Mouse (Mus musculus) adipocyte (in vitro differentiated cells): ENCODE measurements around the gene Myl4.
"Not testable (repeated sequence)": the region's sequence is repeated elsewhere in the genome, so short reads cannot be mapped to it uniquely, and the experiment has no call there.

Source experiments
- DNase-seq: peaks from one replicate; pipeline ENCODE4 v3.0.0-alpha.2; 2016; ENCODE audit warnings: low spot score

Gene Myl4

DNA sequence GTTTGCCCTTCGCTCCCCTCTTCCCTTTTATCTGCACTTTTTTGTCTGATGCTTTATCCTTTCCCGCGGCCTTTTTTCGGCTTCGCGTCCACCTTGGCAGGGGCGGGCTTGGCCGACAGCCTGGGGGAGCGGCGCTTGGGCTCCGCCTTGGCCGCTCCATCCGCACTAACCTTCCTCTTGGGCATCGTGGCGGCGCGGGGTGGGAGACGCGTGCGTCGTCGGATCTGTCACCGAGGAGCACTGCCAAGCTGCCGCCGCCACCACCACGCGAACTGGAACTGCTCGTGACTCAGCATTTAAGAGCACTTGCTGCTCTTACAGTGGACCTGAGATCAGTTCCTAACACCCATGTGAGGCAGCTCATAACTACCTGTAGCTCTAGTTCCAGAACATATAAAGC, 20.9 kb downstream of the Myl4 start:
- not testable (repeated sequence) for DNase-seq

DNA sequence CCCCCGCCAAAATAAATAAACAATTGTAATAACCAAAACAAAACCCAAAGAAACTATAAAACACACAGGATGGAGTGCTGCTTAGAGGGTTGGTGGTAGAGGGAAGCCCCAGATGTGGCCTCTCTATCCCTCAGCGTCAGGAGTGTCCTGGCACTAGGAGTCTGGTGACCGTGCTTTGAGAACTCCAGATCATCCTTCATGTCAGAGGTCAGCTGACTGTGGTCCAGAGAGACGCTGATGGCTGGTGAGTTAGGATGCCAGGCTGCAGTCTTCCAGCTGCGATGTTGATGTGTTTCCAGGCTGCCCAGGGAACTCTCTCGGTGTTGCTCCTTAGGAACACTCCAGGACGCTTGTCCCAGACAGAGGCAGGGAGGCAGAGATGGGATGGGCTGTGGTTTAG, 21.6 kb downstream of the Myl4 start:
- DNase-seq, result no peak

DNA sequence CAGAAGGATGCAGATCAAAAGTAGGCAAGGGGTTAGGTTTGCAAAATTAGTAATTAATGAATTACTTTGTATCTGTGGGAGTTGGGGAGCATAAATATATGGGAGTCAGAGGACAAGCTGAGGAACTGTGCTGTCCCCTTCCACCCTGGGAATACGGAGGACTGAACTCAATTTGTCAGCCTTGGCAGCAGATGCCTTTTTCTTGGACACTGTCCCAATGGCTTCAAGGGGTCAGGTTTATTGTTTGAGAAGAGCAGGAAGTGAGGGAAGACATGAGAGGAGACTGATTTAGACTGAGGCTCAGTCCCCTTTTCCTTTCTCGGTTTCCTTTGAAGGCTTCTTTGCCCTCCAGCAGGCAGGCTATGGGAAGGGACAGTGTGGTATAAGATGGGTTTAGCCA, 22.1 kb downstream of the Myl4 start:
- peak; percentile 59 for DNase-seq

DNA sequence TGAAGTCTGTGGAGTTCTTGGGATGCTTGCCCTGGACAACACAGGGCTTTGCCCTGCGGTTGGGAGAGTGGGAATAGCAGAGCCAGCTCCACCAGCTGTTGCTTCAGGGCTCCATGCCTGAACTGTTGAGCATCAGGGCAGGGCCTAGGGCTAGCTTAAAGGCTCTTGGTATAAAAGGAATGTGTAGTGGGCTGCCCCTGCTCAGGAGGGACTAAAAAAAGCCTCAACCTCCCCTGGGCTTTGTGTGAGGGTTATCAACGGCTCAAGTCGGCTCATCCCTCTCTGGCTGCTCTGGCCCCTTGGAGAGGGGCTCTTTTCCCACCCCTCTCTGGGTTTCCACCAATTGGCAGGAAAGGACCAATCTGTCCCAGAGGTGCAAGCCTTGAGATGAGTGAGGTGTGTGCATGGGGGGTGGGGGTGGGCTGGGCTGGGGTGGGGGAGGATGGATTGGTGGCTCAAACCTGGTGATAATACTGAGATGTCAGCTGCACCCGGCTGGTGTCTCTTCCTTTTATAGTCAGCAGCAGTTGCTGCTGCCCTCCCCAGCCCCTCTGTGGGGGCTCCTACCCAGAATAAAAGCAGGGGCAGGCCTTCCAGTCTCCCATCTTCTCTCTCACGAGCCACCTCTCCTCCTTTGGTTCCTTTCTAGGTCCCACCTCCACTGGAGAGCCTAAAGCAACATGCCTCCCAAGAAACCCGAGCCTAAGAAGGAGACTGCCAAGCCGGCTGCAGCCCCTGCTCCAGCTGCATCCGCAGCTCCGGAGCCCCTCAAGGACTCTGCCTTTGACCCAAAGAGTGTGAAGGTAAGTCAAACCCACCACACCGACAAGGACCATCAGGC, 26.5 kb downstream of the Myl4 start:
- no peak for DNase-seq

DNA sequence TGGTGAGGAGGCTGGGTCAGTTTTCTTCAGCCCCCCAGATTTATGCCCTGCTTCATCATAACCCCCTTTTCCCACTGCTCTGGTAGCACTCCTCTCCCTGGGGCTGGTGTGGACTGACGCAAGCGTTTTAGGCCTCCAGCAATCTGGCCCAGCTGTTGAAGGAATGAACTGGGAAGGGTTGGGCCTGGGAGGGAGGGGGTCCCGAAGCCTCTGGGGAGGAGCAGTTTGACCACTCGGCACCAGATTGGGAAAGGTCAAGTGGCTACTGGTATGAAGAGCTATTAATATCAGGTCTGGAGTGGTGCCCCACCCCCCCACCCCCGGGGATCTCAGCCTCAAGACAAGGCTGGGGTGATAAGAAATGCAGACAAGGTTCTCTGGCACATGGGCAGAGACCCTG, 27.6 kb downstream of the Myl4 start:
- DNase-seq, result no peak

DNA sequence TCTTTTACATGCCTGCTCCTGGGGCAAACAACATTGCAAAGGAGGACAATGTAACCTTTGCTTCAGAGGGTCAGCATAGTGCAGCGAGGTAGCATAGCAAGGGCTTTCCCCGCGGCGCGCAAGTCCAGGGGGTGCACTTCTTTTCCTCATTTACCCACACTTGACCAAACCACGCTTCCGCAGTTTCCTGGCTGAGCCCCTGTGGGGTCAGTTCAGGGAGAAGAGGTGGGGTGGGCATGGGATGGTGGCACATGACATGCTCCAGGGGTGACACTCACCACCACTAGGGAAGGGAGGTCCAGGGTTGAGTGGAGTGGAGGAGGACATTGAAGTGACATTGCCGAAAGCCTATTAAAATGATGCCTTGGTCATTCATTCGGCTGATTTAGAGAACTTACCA, 28.6 kb downstream of the Myl4 start:
- DNase-seq, result no peak

DNA sequence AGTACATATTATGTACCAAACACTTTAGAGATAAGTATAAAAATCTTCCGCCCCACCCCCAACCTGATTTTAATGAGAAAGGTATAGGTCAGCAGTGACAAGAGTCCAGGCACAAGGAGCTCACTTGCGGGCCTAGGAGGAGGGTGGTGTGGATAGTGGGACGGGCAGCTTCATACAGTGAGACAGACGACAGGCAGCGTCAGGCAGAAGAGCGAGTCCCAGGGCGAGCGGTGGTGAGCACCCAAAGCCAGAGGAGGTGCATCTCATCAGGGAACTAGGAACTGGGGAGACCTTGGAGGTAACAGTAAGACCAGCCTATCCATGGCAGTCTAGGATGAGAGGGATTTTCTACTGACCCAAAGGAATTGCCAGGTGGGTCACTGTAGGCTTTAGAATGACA, 29.1 kb downstream of the Myl4 start:
- no peak for DNase-seq

DNA sequence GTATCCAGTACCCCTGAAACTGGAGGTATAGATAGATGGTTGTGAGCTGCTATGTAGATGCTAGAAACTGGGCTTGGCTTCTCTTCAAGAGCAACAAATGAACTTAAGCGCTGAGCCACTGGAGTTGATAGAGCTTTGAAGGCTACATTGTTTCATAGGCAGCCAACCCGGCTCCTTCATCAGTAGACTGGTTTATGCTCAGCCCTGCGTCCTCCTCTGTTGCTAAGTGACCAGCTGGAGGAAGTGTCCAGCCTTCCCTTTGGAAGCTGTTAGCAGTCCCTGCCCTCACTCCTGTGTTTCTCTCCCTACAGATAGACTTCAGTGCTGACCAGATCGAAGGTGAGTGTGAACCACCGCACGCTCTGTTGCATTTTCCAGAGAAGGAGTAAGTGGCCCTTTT, 29.6 kb downstream of the Myl4 start:
- no peak for DNase-seq

DNA sequence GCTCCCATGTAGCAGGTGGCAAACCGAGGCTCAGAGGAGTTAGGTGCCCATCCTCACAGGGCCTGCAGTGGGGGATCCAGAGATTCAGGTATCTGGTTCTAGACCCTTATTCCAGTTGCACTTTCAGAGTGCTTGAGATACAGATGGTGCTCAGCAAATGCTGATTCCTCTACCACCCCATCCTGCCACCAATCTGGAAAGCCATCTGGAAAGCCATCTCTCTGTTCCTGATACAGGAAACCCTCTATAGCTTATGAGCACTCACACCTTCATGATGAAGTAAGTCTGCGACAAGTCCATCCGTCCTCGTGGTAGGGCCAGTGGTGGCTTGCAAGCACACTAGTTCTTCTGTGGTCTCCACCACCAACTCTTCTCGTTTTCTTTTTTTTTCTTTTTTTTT, 30.1 kb downstream of the Myl4 start:
- DNase-seq, result no peak

DNA sequence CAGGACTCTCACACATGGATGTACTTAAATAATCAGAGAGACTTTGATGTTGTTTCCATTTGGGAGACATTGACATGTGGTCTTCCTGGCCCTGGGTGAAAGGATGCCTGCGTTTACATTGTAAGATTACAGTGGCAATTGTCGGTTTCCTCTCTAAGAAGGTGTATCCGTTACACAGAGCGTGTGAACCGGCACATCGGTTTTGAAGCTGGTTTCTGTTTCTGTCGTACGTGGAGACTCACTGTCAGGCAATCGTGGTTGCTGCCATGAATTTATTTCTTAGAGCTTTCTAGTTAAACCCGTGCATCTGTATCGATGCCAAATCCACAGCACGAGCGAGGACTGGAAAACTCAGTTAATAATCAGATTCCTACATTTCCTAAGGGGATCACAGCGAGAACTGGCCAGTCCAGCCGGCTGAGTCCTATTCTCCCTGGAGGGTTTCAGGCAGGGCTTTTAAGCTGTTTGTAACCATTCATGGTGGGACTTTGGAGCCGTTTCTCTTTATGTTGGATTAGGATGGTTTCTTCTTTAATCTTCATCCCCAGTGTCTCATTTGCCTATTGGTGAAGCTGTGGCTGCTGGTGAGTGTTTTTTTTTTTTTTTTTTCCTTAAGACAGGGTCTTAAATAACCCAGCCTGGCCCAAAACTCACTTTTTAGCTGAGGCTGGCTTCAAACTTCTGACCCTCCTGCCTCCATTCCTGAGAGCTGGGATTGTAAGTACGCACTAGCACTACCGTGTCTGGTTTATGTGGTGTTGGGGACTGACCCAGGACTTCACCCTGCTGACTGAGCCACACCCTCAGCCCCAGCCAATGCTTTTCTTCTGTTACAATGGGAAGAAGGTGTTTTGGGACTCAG, 31.2 kb downstream of the Myl4 start:
- DNase-seq, result no peak

DNA sequence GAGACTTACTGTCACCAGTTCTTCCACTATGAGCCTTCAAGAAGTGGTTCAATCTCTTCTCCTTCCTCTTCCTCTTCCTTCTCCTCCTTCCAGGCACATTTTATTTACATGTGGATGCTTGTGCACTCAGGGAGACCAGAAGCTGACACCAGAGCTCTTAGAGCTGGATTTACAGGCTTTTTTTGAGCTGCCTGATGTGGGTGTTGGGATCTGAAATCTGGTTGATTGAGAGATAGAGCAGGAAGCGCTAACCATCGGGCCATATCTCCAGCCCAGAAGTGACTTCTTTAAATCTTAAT, 31.8 kb downstream of the Myl4 start:
- no peak for DNase-seq

DNA sequence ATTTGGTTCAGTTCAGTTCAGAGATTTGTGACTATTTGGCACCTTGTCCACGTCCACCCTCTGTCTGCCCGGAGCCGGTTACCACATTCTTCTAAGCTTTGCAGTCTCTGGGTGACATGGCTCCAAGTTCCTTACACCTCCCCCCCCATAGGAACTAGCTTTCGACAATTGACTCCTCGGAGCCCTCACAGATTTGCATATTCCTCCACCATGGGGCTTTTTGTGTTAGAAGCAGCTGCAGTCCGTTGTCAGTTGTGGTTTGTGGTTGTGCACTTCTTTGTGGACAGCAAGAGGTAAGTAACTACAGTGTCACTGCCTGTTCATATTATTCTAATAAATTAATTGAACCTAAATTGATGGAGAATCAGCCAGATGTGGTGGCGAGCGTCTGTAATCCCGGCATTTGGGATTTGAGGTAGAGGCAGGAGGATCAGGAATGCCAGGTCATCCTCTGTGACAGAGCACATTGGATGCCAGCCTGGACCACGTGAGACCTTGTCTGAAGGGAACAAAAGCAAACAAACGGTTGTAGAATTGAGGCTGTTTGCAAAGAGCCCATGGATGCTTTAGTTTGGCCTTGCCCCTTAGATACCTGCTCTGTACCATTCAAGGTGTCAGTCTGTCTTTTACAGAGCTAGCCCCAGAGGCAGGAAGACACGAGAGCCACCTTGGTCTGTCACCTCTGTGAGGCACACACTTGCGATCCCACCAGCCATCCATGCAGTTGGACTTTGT, 32.3 kb downstream of the Myl4 start:
- no peak for DNase-seq

DNA sequence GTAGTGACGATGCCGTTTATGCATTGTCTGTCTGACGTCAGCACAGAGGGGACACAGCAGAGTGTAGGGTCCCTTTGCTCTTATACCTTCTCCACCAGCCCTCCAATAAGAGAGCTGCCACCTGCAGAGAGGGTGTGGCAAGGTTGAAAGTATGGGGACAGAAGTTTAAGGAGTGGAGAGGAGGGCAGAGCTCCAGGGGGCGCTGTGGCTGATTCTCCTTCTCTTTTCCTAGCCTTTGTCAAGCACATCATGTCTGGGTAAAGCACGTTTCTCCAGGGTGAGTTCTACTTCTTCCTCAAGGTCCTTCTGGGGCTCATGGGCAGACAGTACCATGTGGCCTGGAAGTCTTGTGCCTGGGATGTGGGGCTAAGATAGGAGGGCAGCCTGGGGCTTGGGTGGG, 35.0 kb downstream of the Myl4 start:
- no peak for DNase-seq

DNA sequence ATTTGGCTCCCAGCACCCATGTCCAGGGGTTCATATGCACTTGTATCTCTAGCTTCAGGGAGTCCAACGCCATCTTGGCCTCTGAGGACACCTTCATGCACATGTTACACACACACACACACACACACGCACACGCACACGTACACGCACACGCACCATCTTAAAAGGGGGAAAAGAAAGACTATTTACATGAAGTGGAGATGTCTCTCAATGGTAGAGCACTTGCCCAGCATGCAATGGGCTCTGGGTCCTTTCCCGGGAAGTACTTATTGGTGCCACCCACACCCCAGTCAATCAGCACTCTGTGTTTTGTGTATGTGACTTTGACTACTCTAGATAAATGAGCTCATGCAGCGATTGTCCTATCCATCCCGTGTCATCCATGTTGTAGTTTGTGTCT, 37.4 kb downstream of the Myl4 start:
- DNase-seq, result no peak

DNA sequence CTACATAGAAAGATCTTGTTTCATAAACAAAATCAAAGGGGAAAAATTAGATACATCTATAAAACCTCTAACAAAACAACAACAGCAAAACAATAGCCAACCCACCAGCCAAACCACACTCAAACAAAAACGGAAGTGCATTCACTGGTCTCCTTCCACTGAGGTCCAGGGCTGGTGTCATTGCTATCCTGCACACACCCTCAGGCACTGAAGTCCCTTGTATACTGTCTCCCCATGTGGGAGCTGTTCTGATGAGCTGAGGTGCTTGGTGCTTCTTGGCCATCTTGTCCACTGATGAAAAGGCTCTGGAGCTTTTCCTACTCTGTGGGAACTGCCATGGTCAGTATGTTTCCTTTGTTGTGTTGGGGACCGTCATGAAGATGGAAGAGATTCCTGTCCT, 38.0 kb downstream of the Myl4 start:
- DNase-seq, result no peak

DNA sequence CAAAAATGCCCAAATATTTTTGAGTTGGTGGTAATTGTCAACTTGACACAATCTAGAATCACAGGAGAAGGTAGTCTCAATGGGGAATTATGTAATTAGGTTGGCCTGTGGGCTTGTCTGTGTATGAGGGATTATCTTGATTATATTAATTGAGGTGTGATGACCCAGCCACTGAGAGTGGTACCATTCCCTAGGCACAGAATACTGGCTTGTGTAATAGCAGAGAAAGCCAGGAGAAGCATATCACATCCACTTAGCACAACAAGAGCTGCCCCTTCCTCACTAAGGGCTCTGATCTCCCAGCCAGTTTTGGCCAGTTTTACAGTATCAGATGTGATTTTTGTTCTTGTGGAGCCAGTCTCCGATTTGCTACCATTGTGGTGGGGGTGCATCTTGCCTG, 39.1 kb downstream of the Myl4 start:
- DNase-seq, result no peak

DNA sequence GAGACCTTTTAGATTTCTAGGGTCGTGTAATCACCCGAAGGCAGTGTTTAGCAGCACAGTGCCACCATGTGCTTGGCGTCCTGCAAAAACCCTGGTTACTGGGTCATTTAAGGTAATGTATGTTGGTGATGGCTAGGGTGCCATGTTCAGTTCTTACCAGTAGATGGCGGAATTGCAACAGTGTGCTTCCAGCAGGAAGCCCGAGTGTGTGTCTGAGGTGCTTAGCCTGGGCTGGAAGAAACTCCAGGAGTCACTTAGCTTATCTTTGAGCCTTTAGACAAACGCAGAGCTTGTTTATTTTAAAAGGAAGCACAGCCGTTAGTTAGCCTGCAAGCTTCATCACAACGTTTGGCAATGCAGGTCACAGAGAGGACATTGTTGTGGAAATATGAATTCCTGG, 39.7 kb downstream of the Myl4 start:
- DNase-seq, result peak; percentile 89

DNA sequence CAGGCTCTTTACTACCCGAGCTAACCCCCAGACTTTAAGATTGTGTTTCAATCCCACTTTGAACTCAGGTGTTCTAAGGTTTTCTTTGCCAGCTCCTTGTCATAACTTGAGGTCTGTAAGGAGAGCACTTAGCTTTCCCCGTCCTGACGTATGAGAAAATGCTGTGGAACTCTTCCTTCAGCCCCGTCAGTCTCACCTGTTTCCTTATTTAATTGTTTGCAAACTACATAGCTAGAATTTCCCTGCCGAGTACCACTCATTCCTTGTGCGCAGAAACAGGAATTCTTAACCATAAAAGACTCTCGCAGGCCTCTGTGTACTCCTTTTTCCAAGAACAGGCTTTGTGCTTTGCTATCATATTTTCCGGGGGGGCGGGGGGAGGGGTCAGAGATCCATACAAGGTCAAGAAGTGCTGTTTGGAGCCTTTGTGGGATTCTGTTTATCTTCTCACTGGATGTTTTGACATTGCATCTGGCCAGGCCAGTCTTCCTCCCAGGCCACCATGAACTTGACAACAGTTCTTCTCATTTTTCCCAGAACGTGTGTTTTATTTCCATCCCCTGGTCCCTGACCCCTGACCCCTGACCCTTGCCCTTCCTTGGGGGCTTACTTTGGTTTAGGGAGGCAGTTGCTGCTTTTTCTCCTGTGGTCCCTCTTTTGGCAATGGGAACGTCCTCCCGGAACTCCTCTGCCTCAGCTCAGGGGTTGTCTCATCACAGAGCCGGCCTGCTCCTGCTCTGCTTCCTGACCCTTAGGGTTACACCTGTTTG, 41.8 kb downstream of the Myl4 start:
- DNase-seq, result no peak

DNA sequence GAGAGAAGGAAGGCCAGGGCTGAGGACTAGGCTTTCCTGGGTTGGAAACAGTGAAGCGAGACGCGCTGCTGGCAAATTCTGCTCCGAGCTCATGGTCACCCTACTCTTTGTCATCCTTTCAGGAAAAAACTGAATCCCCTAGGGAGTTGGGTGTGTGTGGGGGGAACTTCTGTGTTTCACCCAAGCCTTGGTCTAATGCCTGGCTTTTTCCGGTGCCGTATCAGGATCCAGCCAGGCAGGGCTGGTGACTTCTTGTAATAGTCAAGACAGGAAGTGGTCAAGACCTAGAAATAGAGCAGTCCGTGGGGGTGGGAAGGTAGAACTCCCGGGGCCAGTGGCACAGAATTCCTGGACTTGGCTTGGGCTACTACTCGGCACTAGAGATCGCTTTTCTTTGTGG, 45.9 kb downstream of the Myl4 start:
- DNase-seq, result no peak

DNA sequence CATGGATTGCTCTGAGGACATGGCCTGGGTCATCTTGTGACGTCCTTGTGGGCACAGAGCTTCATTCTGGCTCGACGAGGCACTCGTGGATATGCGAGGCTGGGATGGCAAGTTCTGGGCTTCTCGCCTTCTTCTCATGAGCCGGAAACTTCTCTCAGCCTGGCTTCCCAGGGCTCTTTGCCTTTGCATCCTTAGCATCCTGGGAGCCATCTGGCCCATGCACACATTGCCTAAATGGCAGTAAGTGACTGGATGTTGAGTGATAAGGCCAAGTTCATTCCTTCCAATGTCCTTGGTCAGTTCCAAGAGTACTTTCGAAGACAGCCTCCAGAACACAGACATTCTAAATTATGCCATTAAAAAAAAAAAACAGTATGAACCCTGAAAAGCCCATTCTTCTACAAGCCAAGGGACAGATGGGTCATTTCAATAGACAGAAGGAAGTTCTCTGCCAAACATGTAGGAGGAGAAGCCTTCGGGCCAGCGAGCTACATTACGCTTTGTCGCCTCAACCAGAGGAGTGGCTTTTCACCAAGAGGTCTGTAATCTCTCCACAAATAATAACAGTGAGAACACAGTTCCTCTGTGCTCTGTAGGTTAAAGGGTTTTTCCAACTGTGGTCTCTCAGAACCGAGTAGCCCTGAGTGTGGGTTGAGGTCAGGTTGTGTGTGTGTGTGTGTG, 48.9 kb downstream of the Myl4 start:
- DNase-seq, result peak; percentile 30

DNA sequence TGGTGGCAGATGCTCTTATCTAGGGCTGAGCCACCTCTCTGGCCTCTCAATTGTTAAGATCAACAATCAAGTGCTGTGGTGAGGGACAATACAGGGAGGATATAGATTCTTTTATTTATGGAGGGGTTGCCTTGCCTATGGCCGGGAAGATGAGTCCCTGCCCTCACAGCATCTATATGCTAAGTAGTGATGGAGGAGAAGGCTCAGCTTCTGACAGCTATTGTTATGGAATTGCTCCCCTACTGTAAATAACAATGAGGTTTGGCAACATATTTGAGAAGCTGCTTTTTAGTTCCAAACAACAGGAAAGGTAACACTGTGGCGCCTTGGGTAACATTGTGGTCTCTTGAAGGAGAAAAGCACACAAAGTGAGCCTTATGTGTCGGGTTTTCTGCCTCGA, 50.2 kb downstream of the Myl4 start:
- DNase-seq, result no peak

DNA sequence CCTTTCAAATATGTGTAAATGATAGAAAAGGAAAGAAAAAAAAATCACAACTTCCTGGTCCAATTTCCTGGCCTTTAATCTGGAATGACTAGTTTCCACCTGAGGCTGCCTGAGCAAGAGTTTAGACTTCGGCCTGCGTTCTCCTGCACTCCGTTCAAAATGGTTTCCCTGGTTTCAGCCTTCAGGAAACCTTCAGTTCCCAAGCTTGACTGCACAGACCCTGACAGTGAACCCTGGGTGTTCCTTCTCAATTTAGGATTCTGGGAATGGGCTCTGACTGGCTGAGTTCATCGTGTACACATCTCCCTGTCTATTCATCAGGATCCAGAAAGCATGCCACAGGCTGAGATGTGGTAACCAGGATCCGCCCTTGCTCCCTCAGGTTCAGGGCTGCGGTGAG, 53.7 kb downstream of the Myl4 start:
- no peak for DNase-seq
